Mouse (Mus musculus): ENCODE measurements around the gene Chsy1. TPM values are rescaled to one million over a fixed set of nuclear protein-coding genes. Genes with fewer than 3 reads are reported as not detected.
A peak's percentile ranks its signal among the peaks of the same experiment; 100 is the strongest.

The Chsy1 gene
- 7.6 and 10.1 TPM in 2 replicates for total RNA-seq (2015; ENCODE audit: low replicate concordance)
- 9.9 and 15.3 TPM in 2 replicates for total RNA-seq (2017; ENCODE audit: low replicate concordance)

- peak; percentile 47 for ATAC-seq (replicated peaks; ENCODE audit: low FRiP score, poor library complexity, severe bottlenecking)
These were observed at the start of gene Chsy1 for GRCm38 (mm10) chr7:66108961-66109854. TSS of gene Chsy1 (plus strand) at chr7:66109515.

GRCm38 (mm10) chr7:66060066-66060956 lies 49.0 kb upstream of the Chsy1 start:
- peak; percentile 90 for ATAC-seq (replicated peaks; ENCODE audit: low FRiP score, poor library complexity, severe bottlenecking)

- ATAC-seq (replicated peaks; ENCODE audit: low FRiP score, poor library complexity, severe bottlenecking): 0 out of 2 replicates have a peak, but pooled peaks have one; percentile 23
These were observed 48.3 kb upstream of the Chsy1 start for GRCm38 (mm10) chr7:66061057-66061456.

- ATAC-seq (replicated peaks; ENCODE audit: low FRiP score, poor library complexity, severe bottlenecking): no peak
These were observed 32.9 kb upstream of the Chsy1 start for GRCm38 (mm10) chr7:66076411-66076810.

GRCm38 (mm10) chr7:66079364-66080230 lies 29.7 kb upstream of the Chsy1 start, which contains the start of gene Selenos:
TSS of gene Selenos (plus strand) at chr7:66079649.
- peak; percentile 99 for ATAC-seq (replicated peaks; ENCODE audit: low FRiP score, poor library complexity, severe bottlenecking)

GRCm38 (mm10) chr7:66080231-66080613 lies 29.1 kb upstream of the Chsy1 start:
- ATAC-seq (replicated peaks; ENCODE audit: low FRiP score, poor library complexity, severe bottlenecking): no peak

DNA sequence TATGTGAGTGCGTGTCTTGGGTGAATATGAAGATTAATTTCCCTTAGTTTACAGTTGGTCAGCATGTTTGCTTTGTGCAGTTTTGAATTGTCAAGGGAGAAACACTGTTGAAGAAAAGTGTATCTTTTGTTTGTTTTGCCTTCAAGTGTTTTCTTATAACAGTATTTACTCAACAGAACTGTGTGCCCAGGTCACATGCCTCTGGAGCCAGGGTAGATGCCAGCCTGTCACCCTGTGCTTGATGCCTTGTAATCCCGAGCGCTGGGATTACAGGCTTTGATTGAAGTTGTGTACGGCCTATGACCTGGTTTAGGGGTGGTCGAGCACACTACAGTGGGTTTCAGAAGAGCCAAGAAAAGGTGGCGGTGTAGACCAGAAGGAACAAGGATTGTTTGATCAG lies 25.6 kb upstream of the Chsy1 start:
- no peak for ATAC-seq (replicated peaks; ENCODE audit: low FRiP score, poor library complexity, severe bottlenecking)

DNA sequence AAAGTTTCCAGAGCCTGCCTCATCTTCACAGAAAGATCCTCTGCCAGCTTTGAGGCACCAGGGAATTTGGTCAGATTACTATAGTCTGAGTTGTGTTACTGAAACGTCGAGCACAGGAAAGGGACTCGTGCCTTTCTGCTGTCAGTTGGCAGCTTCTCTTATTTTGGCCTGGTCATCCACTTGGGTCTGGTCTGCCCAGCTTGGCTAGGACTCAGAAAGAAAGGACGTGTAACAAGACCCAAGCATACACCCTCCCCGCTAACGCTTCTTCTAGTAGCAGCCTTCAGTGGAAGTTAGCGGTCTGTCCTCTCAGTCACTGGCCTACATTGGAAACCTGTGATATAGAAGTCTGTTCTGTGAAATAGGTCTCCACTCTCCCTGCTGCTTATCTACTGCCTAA lies 24.8 kb upstream of the Chsy1 start:
- no peak for ATAC-seq (replicated peaks; ENCODE audit: low FRiP score, poor library complexity, severe bottlenecking)

DNA sequence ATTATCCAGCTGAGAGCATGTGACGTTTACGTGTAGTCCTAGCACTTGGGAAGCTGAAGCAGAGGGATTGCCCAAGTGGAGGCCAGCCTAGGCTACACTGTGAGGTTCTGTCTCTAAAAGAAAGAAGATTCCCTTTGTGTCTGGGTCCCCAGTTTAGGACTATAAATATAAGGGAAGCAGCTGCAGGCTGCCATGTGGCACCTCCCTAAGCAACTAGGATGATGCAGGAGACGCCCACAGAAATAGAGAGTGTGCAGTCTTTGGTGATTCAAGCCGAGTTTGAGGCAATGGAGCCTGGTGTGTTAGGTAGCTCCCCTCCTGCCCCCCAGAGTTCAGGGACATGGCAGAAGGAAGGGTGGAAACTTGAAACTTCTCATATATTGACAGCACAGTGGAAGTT lies 21.7 kb upstream of the Chsy1 start:
- no peak for ATAC-seq (replicated peaks; ENCODE audit: low FRiP score, poor library complexity, severe bottlenecking)

- no peak for ATAC-seq (replicated peaks; ENCODE audit: low FRiP score, poor library complexity, severe bottlenecking)
These were observed 21.2 kb upstream of the Chsy1 start for GRCm38 (mm10) chr7:66088077-66088476.

- ATAC-seq (replicated peaks; ENCODE audit: low FRiP score, poor library complexity, severe bottlenecking): no peak
These were observed 18.6 kb upstream of the Chsy1 start for GRCm38 (mm10) chr7:66090676-66091190.

GRCm38 (mm10) chr7:66091553-66091952 lies 17.8 kb upstream of the Chsy1 start:
- no peak for ATAC-seq (replicated peaks; ENCODE audit: low FRiP score, poor library complexity, severe bottlenecking)

DNA sequence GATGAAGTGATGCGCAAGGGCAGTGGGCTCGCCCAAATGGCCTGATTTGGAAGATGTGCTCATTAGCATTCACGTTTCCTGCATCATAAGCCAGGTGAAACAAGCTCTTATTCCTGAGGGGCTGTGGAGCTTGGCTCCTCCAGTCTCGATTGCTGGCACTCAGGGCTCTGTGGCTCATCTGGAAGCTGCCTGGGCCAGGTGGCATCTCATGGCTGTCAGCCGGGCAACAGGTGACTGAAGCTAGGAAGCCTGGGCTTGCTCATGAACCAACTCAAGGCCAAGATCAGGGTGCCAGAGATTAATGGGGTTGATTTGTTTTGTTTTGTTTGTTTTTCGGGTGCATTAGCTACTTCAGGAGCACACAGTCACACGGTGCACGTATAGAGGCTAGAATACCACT lies 16.7 kb upstream of the Chsy1 start:
- ATAC-seq (replicated peaks; ENCODE audit: low FRiP score, poor library complexity, severe bottlenecking): no peak

DNA sequence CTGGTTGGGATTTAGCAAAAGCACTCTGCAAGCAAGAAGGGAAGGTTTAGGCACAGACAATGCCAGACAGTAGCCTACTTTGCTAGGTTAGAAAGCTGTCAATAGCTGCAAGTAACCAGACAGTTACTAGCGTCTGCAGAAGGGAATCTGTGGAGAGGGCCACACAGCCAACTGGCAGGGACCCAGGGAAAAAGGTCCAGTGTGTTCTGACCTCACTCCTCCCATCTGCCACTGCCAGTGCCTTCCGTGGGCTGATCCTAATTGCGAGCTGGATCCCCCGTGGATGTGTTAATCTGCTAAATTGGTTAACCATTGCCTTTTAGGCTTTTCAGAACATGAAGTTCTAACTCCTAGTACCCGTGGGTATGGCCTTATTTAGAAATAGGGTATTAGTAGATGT lies 15.2 kb upstream of the Chsy1 start:
- no peak for ATAC-seq (replicated peaks; ENCODE audit: low FRiP score, poor library complexity, severe bottlenecking)

DNA sequence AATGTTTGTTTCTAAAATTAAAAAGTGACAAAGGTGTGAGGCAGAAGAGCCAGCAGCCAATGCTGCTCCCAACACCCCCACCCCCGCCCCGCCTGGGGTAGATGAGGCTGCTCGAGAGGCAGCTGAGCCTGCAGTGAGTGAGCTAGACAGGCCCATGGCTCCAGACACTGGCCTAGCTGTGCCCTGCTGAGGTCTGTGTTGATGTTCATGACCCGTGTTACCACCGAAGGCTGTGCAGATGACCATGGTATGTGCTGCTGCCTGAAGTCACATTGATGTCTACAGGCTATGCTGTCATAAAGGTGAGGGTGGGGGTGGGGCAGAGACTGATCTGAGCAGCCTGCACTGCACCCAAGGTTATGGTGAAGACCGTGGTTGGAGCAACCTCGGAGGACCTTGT lies 10.5 kb upstream of the Chsy1 start:
- no peak for ATAC-seq (replicated peaks; ENCODE audit: low FRiP score, poor library complexity, severe bottlenecking)

DNA sequence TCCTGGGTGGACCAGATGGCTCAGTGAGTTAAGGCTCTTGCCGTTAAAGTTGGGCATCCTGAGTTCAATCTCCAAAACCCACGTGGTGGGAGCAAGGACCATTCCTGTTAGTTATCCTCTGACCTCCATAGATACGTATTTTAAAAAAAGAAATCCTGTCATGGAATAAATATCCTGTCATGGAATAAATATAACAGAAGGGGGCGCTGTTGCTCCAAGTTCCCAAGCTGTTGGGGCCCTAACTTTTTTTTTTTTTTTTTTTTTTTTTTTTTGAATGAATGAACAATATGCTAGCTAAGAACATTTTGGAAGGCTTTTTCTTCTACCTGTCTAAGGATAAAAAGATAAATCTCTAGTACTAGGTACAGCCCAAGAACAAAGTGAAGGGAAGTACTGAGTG lies 7.4 kb upstream of the Chsy1 start:
- ATAC-seq (replicated peaks; ENCODE audit: low FRiP score, poor library complexity, severe bottlenecking): peak; percentile 40; the same call in 1 of the 2 replicates

DNA sequence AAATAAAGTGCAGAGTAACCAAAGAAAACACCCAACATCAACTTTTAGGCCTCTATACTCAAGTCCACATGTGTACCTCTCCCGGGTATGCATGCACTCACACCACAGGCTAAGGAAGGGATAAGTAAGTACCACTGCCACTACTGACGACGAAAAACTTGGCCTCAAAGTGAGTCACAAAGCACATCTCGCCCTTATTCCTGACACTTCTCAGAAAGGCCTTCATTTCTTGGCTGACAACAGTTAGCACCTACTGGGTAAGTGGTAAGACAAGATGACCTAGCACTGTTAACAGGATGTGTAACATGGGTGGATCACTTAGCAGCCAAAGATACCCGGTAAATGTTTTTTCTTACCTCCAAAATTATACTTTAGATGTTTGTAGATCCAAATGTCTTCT lies 4.8 kb upstream of the Chsy1 start:
- no peak for ATAC-seq (replicated peaks; ENCODE audit: low FRiP score, poor library complexity, severe bottlenecking)

- no peak for ATAC-seq (replicated peaks; ENCODE audit: low FRiP score, poor library complexity, severe bottlenecking)
These were observed 3.5 kb upstream of the Chsy1 start for GRCm38 (mm10) chr7:66105771-66106170.

GRCm38 (mm10) chr7:66106581-66107056 lies 2.7 kb upstream of the Chsy1 start:
- ATAC-seq (replicated peaks; ENCODE audit: low FRiP score, poor library complexity, severe bottlenecking): no peak

All from erythroid progenitor cell, adult 5-6 weeks (primary cell).